Mouse (Mus musculus) heart, postnatal 14 days (tissue): Measurements from ENCODE around the gene Txndc9. TPM values are rescaled to one million over a fixed set of nuclear protein-coding genes. Genes with fewer than 3 reads are reported as not detected.
"Not testable (repeated sequence)": the region's sequence is repeated elsewhere in the genome, so short reads cannot be mapped to it uniquely, and the experiment has no call there.

ENCODE experiments used
- DNase-seq, 2 experiments: peaks; one replicate each; pipeline ENCODE4 v3.0.0; 2021 to 2022
- intact Hi-C: fragments of 180-260 bp; cut with DNase I; formaldehyde crosslinking; loops from one replicate; pipeline ENCODE4 v1.15.1; 2025
- total RNA-seq, 2 experiments: library from RNA; stranded (reverse); gene quantifications; 2 replicates each; pipeline ENCODE4 v1.2.3; 2021

Txndc9 gene
- total RNA-seq, 2 experiments from 2014 or later, result 51.4 to 52.1 TPM

- intact Hi-C loops, result no loop called here
Observed at GRCm38 (mm10) chr1:37984326-37984725, 13.4 kb downstream of the Txndc9 start.

GRCm38 (mm10) chr1:37977303-37977702 lies 20.4 kb downstream of the Txndc9 start:
- no peak for DNase-seq
- intact Hi-C loops, result no loop called here

More at GRCm38 (mm10) chr1:37984326-37984725, 13.4 kb downstream of the Txndc9 start:
- no peak for DNase-seq

- intact Hi-C loops, DNase-seq: not testable (repeated sequence)
Observed at GRCm38 (mm10) chr1:37976666-37977065, 21.0 kb downstream of the Txndc9 start.

GRCm38 (mm10) chr1:37971520-37971919 lies 26.2 kb downstream of the Txndc9 start:
- intact Hi-C loops, result loop anchor here (5.0 kb wide), 1 partner anchor 291 kb away; no protein-coding TSS in a partner anchor
- no peak for DNase-seq

DNA sequence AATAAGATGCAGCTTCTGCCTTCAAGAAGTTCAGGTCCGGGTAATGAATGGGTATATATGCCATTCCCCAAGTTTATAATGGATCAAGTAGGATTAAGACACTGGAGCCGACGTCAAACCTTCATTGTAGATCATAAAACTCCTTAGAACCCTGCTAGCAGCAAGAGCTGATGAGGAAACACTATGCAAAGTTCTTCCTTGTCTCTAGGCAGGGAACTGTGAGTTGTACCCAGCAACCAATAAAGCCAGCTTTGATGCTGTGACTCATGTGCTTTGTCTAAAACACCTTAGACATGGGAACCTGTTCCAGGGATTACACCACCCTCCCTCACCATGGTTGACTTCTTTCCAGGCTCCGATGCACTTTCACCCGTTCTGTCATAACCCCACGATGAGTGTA lies 28.9 kb downstream of the Txndc9 start:
- intact Hi-C loops, result no loop called here

GRCm38 (mm10) chr1:37965571-37965970 lies 32.1 kb downstream of the Txndc9 start:
- no peak for DNase-seq
- intact Hi-C loops, result no loop called here

More for the DNA sequence above, 28.9 kb downstream of the Txndc9 start:
- DNase-seq, result no peak

DNA sequence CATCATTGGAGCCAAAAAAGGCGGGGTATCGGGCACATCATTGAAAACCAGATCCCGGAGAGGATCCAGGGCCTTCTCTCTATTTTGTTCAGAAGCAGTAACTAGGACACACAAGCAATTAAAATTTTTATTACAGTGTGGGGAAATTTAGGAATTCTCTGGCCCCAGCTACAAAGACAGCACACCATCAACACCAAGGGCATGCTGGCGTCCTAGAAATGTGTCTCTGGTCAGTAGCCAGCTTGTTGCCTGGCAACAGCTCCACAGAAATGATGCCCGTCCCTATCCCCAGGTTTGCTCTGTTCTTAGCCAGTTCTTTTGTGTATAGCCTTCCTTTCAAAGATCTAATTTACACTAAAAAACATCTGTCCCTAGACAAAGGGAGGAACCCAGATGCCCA lies 38.2 kb downstream of the Txndc9 start:
- intact Hi-C loops, result no loop called here
- no peak for DNase-seq

- intact Hi-C loops, result no loop called here
- no peak for DNase-seq
Observed at GRCm38 (mm10) chr1:37958516-37958915, 39.2 kb downstream of the Txndc9 start.

GRCm38 (mm10) chr1:37957659-37958058 lies 40.0 kb downstream of the Txndc9 start, which contains the start of gene Lyg1:
Gene Lyg1 (minus strand): TSS chr1:37957759.
- intact Hi-C loops, result no loop called here
- DNase-seq, result no peak

GRCm38 (mm10) chr1:37956690-37957431 lies 40.8 kb downstream of the Txndc9 start:
- intact Hi-C loops, result no loop called here

GRCm38 (mm10) chr1:37955251-37955650 lies 42.4 kb downstream of the Txndc9 start:
- intact Hi-C loops, result no loop called here
- DNase-seq, result no peak

More at GRCm38 (mm10) chr1:37956690-37957431, 40.8 kb downstream of the Txndc9 start:
- DNase-seq, result no peak

GRCm38 (mm10) chr1:37954786-37955185 lies 42.9 kb downstream of the Txndc9 start:
- intact Hi-C loops, result no loop called here
- DNase-seq, result no peak

DNA sequence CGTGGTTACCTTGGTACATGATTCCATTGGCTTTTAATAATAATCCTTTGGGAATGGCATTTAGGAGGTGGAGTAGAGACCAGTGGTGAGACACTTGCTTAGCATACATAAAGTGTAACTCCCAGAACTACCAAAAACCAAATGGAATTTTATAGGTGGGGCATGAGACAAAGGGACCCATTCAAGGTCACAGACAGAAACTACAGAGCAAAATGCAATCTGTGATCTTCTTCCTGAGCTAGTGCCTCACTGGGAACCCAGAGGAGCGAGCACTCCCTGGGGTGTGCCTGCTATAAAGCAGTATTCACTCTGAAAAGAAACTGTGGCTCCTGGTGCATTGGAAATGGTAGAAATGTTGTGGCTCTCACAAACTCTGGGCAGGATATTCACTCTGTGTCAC lies 48.8 kb downstream of the Txndc9 start:
- intact Hi-C loops, result no loop called here
- DNase-seq, result no peak

Other genes starting within 250 kb of the Txndc9 start
- 1 to 10 TPM; 3.5 to 3.8 TPM for gene Tsga10, start 131.5 kb downstream of the Txndc9 start, total RNA-seq
- gene Lipt1, start 126.2 kb downstream of the Txndc9 start, total RNA-seq, result 10 to 100 TPM in 1 of 2 experiments, 1 to 10 TPM in 1; 8.9 to 11.4 TPM
- gene Mitd1, start 107.5 kb downstream of the Txndc9 start, total RNA-seq, result 1 to 10 TPM; 5.0 to 5.6 TPM
- 100 to 1,000 TPM; 311 to 329 TPM for gene Mrpl30, start 107.4 kb downstream of the Txndc9 start, total RNA-seq
- gene Lyg2, start 81.4 kb downstream of the Txndc9 start, total RNA-seq, result not detected
- gene Lyg1, start 40.1 kb downstream of the Txndc9 start, total RNA-seq, result not detected
- gene Eif5b, start 117 bp upstream of the Txndc9 start, total RNA-seq, result 10 to 100 TPM; 31.6 to 36.5 TPM
- gene Rev1, start 131.9 kb upstream of the Txndc9 start, total RNA-seq, result 10 to 100 TPM; 16.2 to 19.9 TPM